Mouse (Mus musculus): Measurements from ENCODE around the gene Calm3. TPM values are rescaled to one million over a fixed set of nuclear protein-coding genes. Genes with fewer than 3 reads are reported as not detected.

Gene Calm3
- total and polyA plus RNA-seq, 3 experiments = 294 to 623 (median 326) TPM

DNA sequence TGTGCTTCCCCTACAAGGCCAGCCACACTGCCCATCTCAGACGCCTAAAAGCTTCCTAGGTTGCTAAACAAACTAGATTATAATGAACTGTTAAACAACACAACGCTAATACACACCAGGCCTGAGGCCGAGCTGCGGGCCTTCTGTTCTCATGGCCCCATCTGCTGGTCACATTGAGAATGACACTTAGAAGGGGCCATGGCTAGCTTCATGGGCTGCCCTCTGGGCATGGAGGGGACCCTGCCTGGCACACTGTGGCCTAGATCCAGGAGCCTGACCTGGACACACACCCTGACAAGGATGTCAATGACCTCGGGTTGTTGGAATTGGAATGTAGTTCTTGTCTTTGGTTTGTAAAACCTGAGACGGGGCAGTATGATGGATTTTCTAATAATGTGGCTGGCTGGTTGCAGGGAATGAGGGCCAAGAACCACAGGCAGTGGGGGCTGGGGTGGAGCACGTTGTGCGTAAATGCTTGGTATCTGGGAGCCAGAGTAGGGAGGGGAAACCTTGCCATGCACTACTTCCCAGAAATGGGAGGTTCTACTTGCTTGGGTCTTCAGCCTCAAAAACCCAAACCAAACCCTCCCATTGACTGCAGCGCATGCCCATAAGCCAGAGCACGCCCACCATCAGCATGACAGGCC, 10.0 kb downstream of the Calm3 start:
- peak; percentile 26; the same call in 1 of the 2 replicates for TF ChIP-seq ZMIZ1 (IDR thresholded peaks at IDR 0.05; ENCODE audit: low read depth, low read length)
- no peak for TF ChIP-seq EP300 (IDR thresholded peaks at IDR 0.05; ENCODE audit: low read length)
- no peak for TF ChIP-seq RCOR1 (conservative IDR thresholded peaks at IDR 0.05; ENCODE audit: low read depth, low read length)
- peak; percentile 89 for TF ChIP-seq SMC3 (IDR thresholded peaks at IDR 0.05; ENCODE audit: low read depth, low read length)
- no peak for TF ChIP-seq MAX (IDR thresholded peaks at IDR 0.05; ENCODE audit: low read length)
- TF ChIP-seq IRF4 (IDR thresholded peaks at IDR 0.05; ENCODE audit: low read depth, low read length) = no peak
- TF ChIP-seq GABPA (IDR thresholded peaks at IDR 0.05; ENCODE audit: insufficient replicate concordance, low read depth, low read length) = no peak
- TF ChIP-seq CHD1 (IDR thresholded peaks at IDR 0.05; ENCODE audit: low read depth, low read length) = no peak
- peak; percentile 34; the same call in 1 of the 2 replicates for TF ChIP-seq NRF1 (IDR thresholded peaks at IDR 0.05; ENCODE audit: low read depth, low read length)
- no peak for TF ChIP-seq TCF12 (IDR thresholded peaks at IDR 0.05; ENCODE audit: low read depth, low read length)
- TF ChIP-seq RAD21 (IDR thresholded peaks at IDR 0.05; ENCODE audit: low read depth, low read length) = peak; percentile 92
- TF ChIP-seq NELFE (IDR thresholded peaks at IDR 0.05; ENCODE audit: low read depth, low read length) = 0 out of 2 replicates have a peak, but pooled peaks have one; percentile 8
- TF ChIP-seq CTCF (conservative IDR thresholded peaks at IDR 0.05 in 1 of 2, IDR thresholded peaks at IDR 0.05 in 1 of 2; ENCODE audit: low read depth in 2 of 2, low read length in 2 of 2) = peak; percentile 70 to 96
- H3K4me1 ChIP-seq (ENCODE audit: control insufficient read depth in 1 of 2, insufficient read depth in 2 of 2) = peaks cover 5 to 35% of the 10 kb centered on the region in 2 experiments
- H3K9me3 ChIP-seq (replicated peaks; ENCODE audit: low read length) = no peaks in the 10 kb centered on the region
- no peaks in the 10 kb centered on the region for H3K79me2 ChIP-seq (replicated peaks; ENCODE audit: control insufficient read depth, extremely low read depth, insufficient read depth, poor library complexity, severe bottlenecking)
- H3K9ac ChIP-seq (ENCODE audit: insufficient read depth, low read depth) = no peak overlapping the region
- DNase-seq (ENCODE audit: extremely low read depth) = peak; percentile 76
- peaks cover 46 to 89% of the 10 kb centered on the region in 2 experiments for H3K36me3 ChIP-seq (replicated peaks in 1 of 2; ENCODE audit: control insufficient read depth in 1 of 2, insufficient read depth in 1 of 2, low read length in 1 of 2)
- in situ Hi-C loops (cut with MboI; ENCODE audit: low pct_ligation_motif_present, low pct_unique_long_range_greater_than_20kb, low sequenced_read_pairs) (no loop called here), dilution Hi-C loops (cut with MboI; ENCODE audit: extremely low pct_ligation_motif_present, extremely low pct_unique_long_range_greater_than_20kb, low sequenced_read_pairs) (no loop called here)
- no peak overlapping the region for H3K27ac ChIP-seq (ENCODE audit: insufficient read depth, low read depth)
- no peaks in the 10 kb centered on the region for H3K27me3 ChIP-seq (replicated peaks)
- no peak overlapping the region for H3K4me2 ChIP-seq (ENCODE audit: insufficient read depth, low read depth, poor library complexity, severe bottlenecking)
- no peak overlapping the region for H3K4me3 ChIP-seq (replicated peaks in 1 of 3; ENCODE audit: low read depth in 2 of 3, low read length in 2 of 3, poor library complexity in 1 of 3)

DNA sequence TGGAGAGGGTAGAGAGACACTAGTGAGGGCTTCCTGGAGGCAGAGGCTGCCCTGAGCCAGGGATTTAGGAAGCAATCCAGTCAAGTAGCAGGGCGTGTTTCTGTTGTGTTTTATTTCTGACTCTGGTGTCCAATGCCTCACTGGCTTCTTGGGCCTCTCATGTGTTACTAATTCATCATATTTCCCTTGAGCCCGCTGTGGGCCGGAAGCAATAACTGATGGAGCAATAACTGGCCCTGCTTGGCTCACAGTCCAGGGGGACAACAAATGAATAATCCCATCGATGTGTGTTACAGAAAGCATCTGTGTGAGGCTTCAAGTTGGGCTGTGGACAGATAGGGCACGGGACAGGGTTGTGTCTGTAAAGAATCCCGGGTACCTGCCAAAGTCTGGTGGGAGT, 11.6 kb downstream of the Calm3 start:
- Histone ChIP-seq H3K36me3 (replicated peaks in 1 of 2; ENCODE audit: control insufficient read depth in 1 of 2, insufficient read depth in 1 of 2, low read length in 1 of 2) (peaks cover 35 to 78% of the 10 kb centered on the region in 2 experiments), H3K79me2 (replicated peaks; ENCODE audit: control insufficient read depth, extremely low read depth, insufficient read depth, poor library complexity, severe bottlenecking) (no peaks in the 10 kb centered on the region), H3K27me3 (replicated peaks) (no peaks in the 10 kb centered on the region), H3K27ac (ENCODE audit: insufficient read depth, low read depth) (no peak overlapping the region), H3K4me3 (replicated peaks in 1 of 3; ENCODE audit: low read depth in 2 of 3, low read length in 2 of 3, poor library complexity in 1 of 3) (no peak overlapping the region), H3K9me3 (replicated peaks; ENCODE audit: low read length) (no peaks in the 10 kb centered on the region), H3K4me2 (ENCODE audit: insufficient read depth, low read depth, poor library complexity, severe bottlenecking) (no peak overlapping the region), H3K4me1 (ENCODE audit: control insufficient read depth in 1 of 2, insufficient read depth in 2 of 2) (peaks cover 12 to 41% of the 10 kb centered on the region in 2 experiments), H3K9ac (ENCODE audit: insufficient read depth, low read depth) (no peak overlapping the region)
- in situ Hi-C loops (cut with MboI; ENCODE audit: low pct_ligation_motif_present, low pct_unique_long_range_greater_than_20kb, low sequenced_read_pairs) = no loop called here
- TF ChIP-seq HCFC1 (IDR thresholded peaks at IDR 0.05; ENCODE audit: low read depth, low read length) (no peak), EP300 (IDR thresholded peaks at IDR 0.05; ENCODE audit: low read length) (no peak), MYC (IDR thresholded peaks at IDR 0.05; ENCODE audit: low read depth, low read length) (no peak), UBTF (IDR thresholded peaks at IDR 0.05; ENCODE audit: low read depth, low read length) (no peak), KAT2A (IDR thresholded peaks at IDR 0.05; ENCODE audit: insufficient replicate concordance, low read length) (no peak), MEF2A (IDR thresholded peaks at IDR 0.05; ENCODE audit: borderline replicate concordance, low read depth, low read length) (no peak), USF2 (conservative IDR thresholded peaks at IDR 0.05; ENCODE audit: low read depth, low read length) (no peak), USF1 (IDR thresholded peaks at IDR 0.05; ENCODE audit: low read depth, low read length) (no peak), NRF1 (IDR thresholded peaks at IDR 0.05; ENCODE audit: low read depth, low read length) (no peak), MXI1 (IDR thresholded peaks at IDR 0.05; ENCODE audit: low read depth, low read length) (no peak), SMC3 (IDR thresholded peaks at IDR 0.05; ENCODE audit: low read depth, low read length) (no peak), CHD1 (IDR thresholded peaks at IDR 0.05; ENCODE audit: low read depth, low read length) (no peak), E2F4 (IDR thresholded peaks at IDR 0.05; ENCODE audit: insufficient replicate concordance, low read depth, low read length) (no peak)
- DNase-seq (ENCODE audit: extremely low read depth) = no peak
- dilution Hi-C loops (cut with MboI; ENCODE audit: extremely low pct_ligation_motif_present, extremely low pct_unique_long_range_greater_than_20kb, low sequenced_read_pairs) = no loop called here

All from CH12.LX (cell line).